ENCODE assay signal across 15 mouse cellular contexts in genomic region chr5:122343768-122344167, GRCm38 (mm10). TPM values are rescaled to one million over a fixed set of nuclear protein-coding genes. Genes with fewer than 3 reads are reported as not detected.
DNase-seq lines count a peak whose midpoint lies in the region; ATAC-seq and TF ChIP-seq lines count a peak whose summit lies in the region.
"Had no signal": no experiment of that assay in that cellular context is flagged by ENCODE, and none has a peak within 500 bp of the region (broad histone marks: within the 10 kb centered on the region; RNA-seq: fewer than 3 reads in every experiment).

No protein-coding gene starts in this region.

- no peak overlapping the region for H3K27ac ChIP-seq in kidney, adult 2 months (ENCODE audit: insufficient read depth, low read depth, low read length)
- no peak overlapping the region for H3K27ac ChIP-seq in thymus, adult 2 months (ENCODE audit: control insufficient read depth, insufficient read depth, low read length)
- peak overlapping the region; percentile 36 for H3K27ac ChIP-seq in macrophage
- no peak overlapping the region for H3K27ac ChIP-seq in stomach, postnatal 0 days (replicated peaks)
- H3K27ac ChIP-seq: embryonic facial prominence, embryonic 15.5 days; gastrocnemius, adult 2 months; heart, adult 2 months; hindbrain, embryonic 14.5 days; midbrain, embryonic 10.5 days had no signal

- no peak for TF ChIP-seq CTCF in kidney, adult 2 months (conservative IDR thresholded peaks at IDR 0.05; ENCODE audit: insufficient read depth, insufficient read length, low read depth, low read length)
- TF ChIP-seq CTCF in thymus, adult 2 months (IDR thresholded peaks at IDR 0.05; ENCODE audit: borderline replicate concordance, control insufficient read depth, extremely low read depth, insufficient read depth, low read length, poor library complexity) = no peak
- TF ChIP-seq CTCF in stomach, postnatal 0 days (IDR thresholded peaks at IDR 0.05; ENCODE audit: low read depth) = no peak

- no peaks in the 10 kb centered on the region for H3K79me2 ChIP-seq in macrophage (ENCODE audit: inconsistent target)

- no peaks in the 10 kb centered on the region; the same call in 1 of the 2 replicates for H3K4me1 ChIP-seq in kidney, adult 2 months (ENCODE audit: control insufficient read depth, insufficient read depth, low read length)
- H3K4me1 ChIP-seq in thymus, adult 2 months (replicated peaks; ENCODE audit: control insufficient read depth, insufficient read depth, low read length) = no peaks in the 10 kb centered on the region
- no peaks in the 10 kb centered on the region for H3K4me1 ChIP-seq in stomach, postnatal 0 days (replicated peaks; ENCODE audit: control insufficient read depth, insufficient read depth)
- H3K4me1 ChIP-seq: embryonic facial prominence, embryonic 15.5 days; midbrain, embryonic 10.5 days had no signal

- TF ChIP-seq EP300 in stomach, postnatal 0 days (optimal IDR thresholded peaks at IDR 0.05) = no peak

- ATAC-seq in stomach, postnatal 0 days (ENCODE audit: low FRiP score, low TSS enrichment) = peak; percentile 70; the same call in 1 of the 2 replicates
- ATAC-seq: forebrain, embryonic 14.5 days had no signal

- H3K4me3 ChIP-seq in kidney, adult 2 months (ENCODE audit: insufficient read depth, low read depth, low read length) = no peak overlapping the region
- H3K4me3 ChIP-seq in thymus, adult 2 months (ENCODE audit: control insufficient read depth, insufficient read depth, low read length) = no peak overlapping the region
- H3K4me3 ChIP-seq in macrophage (ENCODE audit: inconsistent target) = no peak overlapping the region
- H3K4me3 ChIP-seq in stomach, postnatal 0 days (ENCODE audit: low read depth, low read length) = no peak overlapping the region
- H3K4me3 ChIP-seq: embryonic facial prominence, embryonic 15.5 days; gastrocnemius, adult 2 months; heart, adult 2 months; midbrain, embryonic 10.5 days had no signal

- no peak for TF ChIP-seq POLR2A in kidney, adult 2 months (IDR thresholded peaks at IDR 0.05; ENCODE audit: low read depth, low read length)
- no peak for TF ChIP-seq POLR2A in thymus, adult 2 months (IDR thresholded peaks at IDR 0.05; ENCODE audit: control insufficient read depth, extremely low read depth, insufficient read depth, low read length, poor library complexity)

- DNase-seq in kidney, adult 2 months = peak; percentile 24
- no peak for DNase-seq in kidney, postnatal 25 days
- peak; percentile 21 for DNase-seq in thymus, postnatal 14 days
- DNase-seq in thymus, adult 2 months = no peak
- no peak for DNase-seq in stomach, postnatal 0 days (ENCODE audit: low spot score)
- DNase-seq in gastrocnemius, adult 18-20 months (ENCODE audit: low spot score) = no peak
- DNase-seq in frontal cortex, adult 2 months (ENCODE audit: extremely low spot score in 1 of 2, low spot score in 1 of 2) = no peak

- no peaks in the 10 kb centered on the region for H3K27me3 ChIP-seq in kidney, adult 2 months (replicated peaks; ENCODE audit: control insufficient read depth, insufficient read depth, low read length)
- no peaks in the 10 kb centered on the region for H3K27me3 ChIP-seq in thymus, adult 2 months (ENCODE audit: control insufficient read depth, insufficient read depth, low read length)
- H3K27me3 ChIP-seq in stomach, postnatal 0 days (ENCODE audit: control insufficient read depth, insufficient read depth, low read length) = no peaks in the 10 kb centered on the region
- H3K27me3 ChIP-seq: embryonic facial prominence, embryonic 15.5 days had no signal

- H3K9ac ChIP-seq in stomach, postnatal 0 days (ENCODE audit: low read length) = no peak overlapping the region
- H3K9ac ChIP-seq: embryonic facial prominence, embryonic 15.5 days; hindbrain, embryonic 14.5 days; lung, embryonic 14.5 days had no signal

- 42% methylated on average over 7 of the region's 7 CpGs for WGBS in kidney, adult 2 months
- 26% methylated on average over 7 of the region's 7 CpGs for WGBS in thymus, adult 2 months
- whole genome bisulfite sequencing in macrophage (ENCODE audit: missing documents) = 10% methylated on average over 7 of the region's 7 CpGs
- WGBS in stomach, postnatal 0 days = 56% methylated on average over 7 of the region's 7 CpGs

- H3K9me3 ChIP-seq in stomach, postnatal 0 days (ENCODE audit: control insufficient read depth, low read length) = no peaks in the 10 kb centered on the region
- H3K9me3 ChIP-seq: embryonic facial prominence, embryonic 15.5 days had no signal

- no peaks in the 10 kb centered on the region for H3K36me3 ChIP-seq in kidney, adult 2 months (ENCODE audit: control insufficient read depth, insufficient read depth, low read length)
- H3K36me3 ChIP-seq in thymus, adult 2 months (ENCODE audit: control insufficient read depth, insufficient read depth, low read length) = no peaks in the 10 kb centered on the region
- H3K36me3 ChIP-seq in macrophage (ENCODE audit: inconsistent target) = no peaks in the 10 kb centered on the region
- no peaks in the 10 kb centered on the region for H3K36me3 ChIP-seq in stomach, postnatal 0 days (ENCODE audit: control insufficient read depth, insufficient read depth, low read length)
- H3K36me3 ChIP-seq: embryonic facial prominence, embryonic 15.5 days; midbrain, embryonic 10.5 days had no signal

- H3K4me2 ChIP-seq in stomach, postnatal 0 days (replicated peaks; ENCODE audit: low read depth) = no peak overlapping the region
- H3K4me2 ChIP-seq: embryonic facial prominence, embryonic 15.5 days; hindbrain, embryonic 14.5 days; lung, embryonic 14.5 days had no signal

RNA-seq across cellular contexts. Expression of gene Rad9b, which starts 10.3 kb away (rescaled TPM):
- 4.2 and 4.5 TPM in 2 replicates for polyA plus RNA-seq in kidney, adult 2 months (2012; rRNA removed)
- 6.3 and 7.2 TPM in 2 replicates for polyA plus RNA-seq in thymus, adult 2 months (2012; rRNA removed)
- total RNA-seq in macrophage (2018; cell fraction: chromatin; rRNA removed) = 10 to 100 TPM in 1 of 26 experiments, 1 to 10 TPM in 23, under 1 TPM in 1, not detected in 1; 0.74 to 11.2 (median 6.5) TPM
- total RNA-seq in macrophage (2018; cell fraction: cytosol; rRNA removed) = 1 to 10 TPM in 1 of 26 experiments, under 1 TPM in 25; 0.23 to 1.0 (median 0.54) TPM
- 10 to 100 TPM in 1 of 26 experiments, 1 to 10 TPM in 22, under 1 TPM in 3; 0.35 to 10.4 (median 3.7) TPM for total RNA-seq in macrophage (2018; cell fraction: nucleus; rRNA removed)
- 0.75 to 0.90 TPM (median 0.77 TPM) in 3 replicates for polyA plus RNA-seq in macrophage (2018)
- 5.2 and 5.3 TPM in 2 replicates for polyA plus RNA-seq in stomach, postnatal 0 days (2015; fragmentation: Nextera tagmentation; extraction: Ambion mirVana)
- under 1 TPM; 0.27 to 0.69 TPM for total RNA-seq in gastrocnemius, adult 18-20 months (2021)
- polyA plus RNA-seq in frontal cortex, adult 2 months (2012; rRNA removed) = 8.7 and 10.8 TPM in 2 replicates

RNA-seq across cellular contexts. Expression of gene Vps29, which starts 10.4 kb away (rescaled TPM):
- 111 and 133 TPM in 2 replicates for polyA plus RNA-seq in kidney, adult 2 months (2012; rRNA removed)
- polyA plus RNA-seq in thymus, adult 2 months (2012; rRNA removed) = 38.7 and 54.5 TPM in 2 replicates
- 100 to 1,000 TPM in 3 of 26 experiments, 10 to 100 TPM in 23; 47.7 to 112 (median 75.0) TPM for total RNA-seq in macrophage (2018; cell fraction: chromatin; rRNA removed)
- 100 to 1,000 TPM; 133 to 192 (median 154) TPM for total RNA-seq in macrophage (2018; cell fraction: cytosol; rRNA removed)
- total RNA-seq in macrophage (2018; cell fraction: nucleus; rRNA removed) = 100 to 1,000 TPM in 7 of 26 experiments, 10 to 100 TPM in 19; 56.8 to 130 (median 86.8) TPM
- 234 to 353 TPM (median 252 TPM) in 3 replicates for polyA plus RNA-seq in macrophage (2018)
- polyA plus RNA-seq in stomach, postnatal 0 days (2015; fragmentation: Nextera tagmentation; extraction: Ambion mirVana) = 187 and 191 TPM in 2 replicates
- 10 to 100 TPM; 43.7 to 48.5 TPM for total RNA-seq in gastrocnemius, adult 18-20 months (2021)
- 188 and 192 TPM in 2 replicates for polyA plus RNA-seq in frontal cortex, adult 2 months (2012; rRNA removed)

RNA-seq across cellular contexts. Expression of gene Gpn3, which starts 27.9 kb away (rescaled TPM):
- 28.2 and 28.8 TPM in 2 replicates for polyA plus RNA-seq in kidney, adult 2 months (2012; rRNA removed)
- polyA plus RNA-seq in thymus, adult 2 months (2012; rRNA removed) = 103 TPM in 2 replicates
- total RNA-seq in macrophage (2018; cell fraction: chromatin; rRNA removed) = 10 to 100 TPM in 15 of 26 experiments, 1 to 10 TPM in 11; 2.5 to 24.2 (median 10.4) TPM
- total RNA-seq in macrophage (2018; cell fraction: cytosol; rRNA removed) = 10 to 100 TPM in 21 of 26 experiments, 1 to 10 TPM in 5; 8.3 to 17.8 (median 12.5) TPM
- 10 to 100 TPM in 10 of 26 experiments, 1 to 10 TPM in 16; 3.8 to 23.8 (median 8.4) TPM for total RNA-seq in macrophage (2018; cell fraction: nucleus; rRNA removed)
- polyA plus RNA-seq in macrophage (2018) = 16.3 to 20.4 TPM (median 16.8 TPM) in 3 replicates
- polyA plus RNA-seq in stomach, postnatal 0 days (2015; fragmentation: Nextera tagmentation; extraction: Ambion mirVana) = 40.5 and 41.5 TPM in 2 replicates
- total RNA-seq in gastrocnemius, adult 18-20 months (2021) = 10 to 100 TPM; 32.8 to 35.3 TPM
- polyA plus RNA-seq in frontal cortex, adult 2 months (2012; rRNA removed) = 30.4 and 33.0 TPM in 2 replicates

RNA-seq across cellular contexts. Expression of gene Fam216a, which starts 28.4 kb away (rescaled TPM):
- 20.7 and 20.8 TPM in 2 replicates for polyA plus RNA-seq in kidney, adult 2 months (2012; rRNA removed)
- polyA plus RNA-seq in thymus, adult 2 months (2012; rRNA removed) = 52.6 and 54.4 TPM in 2 replicates
- total RNA-seq in macrophage (2018; cell fraction: chromatin; rRNA removed) = 1 to 10 TPM in 18 of 26 experiments, under 1 TPM in 5, not detected in 3; 0.55 to 7.8 (median 1.9) TPM
- 1 to 10 TPM; 3.1 to 7.5 (median 4.5) TPM for total RNA-seq in macrophage (2018; cell fraction: cytosol; rRNA removed)
- 1 to 10 TPM in 24 of 26 experiments, under 1 TPM in 2; 0.83 to 5.4 (median 2.4) TPM for total RNA-seq in macrophage (2018; cell fraction: nucleus; rRNA removed)
- polyA plus RNA-seq in macrophage (2018) = 3.7 to 8.8 TPM (median 5.3 TPM) in 3 replicates
- 23.8 and 26.0 TPM in 2 replicates for polyA plus RNA-seq in stomach, postnatal 0 days (2015; fragmentation: Nextera tagmentation; extraction: Ambion mirVana)
- total RNA-seq in gastrocnemius, adult 18-20 months (2021) = 1 to 10 TPM; 4.5 to 5.4 TPM
- polyA plus RNA-seq in frontal cortex, adult 2 months (2012; rRNA removed) = 102 TPM in 2 replicates

RNA-seq across cellular contexts. Expression of gene Arpc3, which starts 47.9 kb away (rescaled TPM):
- 141 and 195 TPM in 2 replicates for polyA plus RNA-seq in kidney, adult 2 months (2012; rRNA removed)
- 220 and 224 TPM in 2 replicates for polyA plus RNA-seq in thymus, adult 2 months (2012; rRNA removed)
- 100 to 1,000 TPM; 128 to 449 (median 189) TPM for total RNA-seq in macrophage (2018; cell fraction: chromatin; rRNA removed)
- total RNA-seq in macrophage (2018; cell fraction: cytosol; rRNA removed) = 100 to 1,000 TPM; 567 to 868 (median 701) TPM
- total RNA-seq in macrophage (2018; cell fraction: nucleus; rRNA removed) = 100 to 1,000 TPM; 137 to 276 (median 167) TPM
- 1,088 to 1,432 TPM (median 1,117 TPM) in 3 replicates for polyA plus RNA-seq in macrophage (2018)
- polyA plus RNA-seq in stomach, postnatal 0 days (2015; fragmentation: Nextera tagmentation; extraction: Ambion mirVana) = 147 TPM in 2 replicates
- total RNA-seq in gastrocnemius, adult 18-20 months (2021) = 10 to 100 TPM; 54.0 to 63.0 TPM
- 257 and 268 TPM in 2 replicates for polyA plus RNA-seq in frontal cortex, adult 2 months (2012; rRNA removed)

Comparison
In these comparisons a context has a peak if more than half of its experiments do, and no peak if none do; other contexts are left out.
1. DNase-seq: peak in kidney, adult 2 months (single experiment) and thymus, postnatal 14 days (single experiment); none in kidney, postnatal 25 days (0 of 2), thymus, adult 2 months (single experiment), stomach, postnatal 0 days (single experiment), gastrocnemius, adult 18-20 months (single experiment) and frontal cortex, adult 2 months (0 of 2).